Mouse (Mus musculus): ENCODE measurements around the gene Gm6034. TPM values are rescaled to one million over a fixed set of nuclear protein-coding genes. Genes with fewer than 3 reads are reported as not detected.
"Not testable (repeated sequence)": the region's sequence is repeated elsewhere in the genome, so short reads cannot be mapped to it uniquely, and the experiment has no call there.

Gene Gm6034
- not detected in 2 replicates for polyA plus RNA-seq (2011; ENCODE audit: insufficient read depth, insufficient read length, low replicate concordance, missing spikeins)

GRCm38 (mm10) chr17:36042610-36043169 is at the start of gene Gm6034, which contains the start of gene H2-T22:
Gm6034 (plus strand) TSS chr17:36042961.
H2-T22 (minus strand) TSS chr17:36042747.
- H3K4me3 ChIP-seq (replicated peaks; ENCODE audit: control insufficient read depth, low read depth, low read length): peak within 1 kb of the TSS; percentile 92
- under 1% methylated on average over 12 of the region's 12 CpGs for WGBS
- peak; percentile 25; the same call in 1 of the 2 replicates for TF ChIP-seq POLR2A (IDR thresholded peaks at IDR 0.05; ENCODE audit: borderline replicate concordance, control insufficient read depth, low read depth, low read length)
- H3K4me1 ChIP-seq (ENCODE audit: control insufficient read depth, insufficient read depth, low read length): not testable (repeated sequence)
- H3K27ac ChIP-seq (ENCODE audit: control insufficient read depth, insufficient read depth, low read depth, low read length, poor library complexity): peak within 1 kb of the TSS; percentile 58

DNA sequence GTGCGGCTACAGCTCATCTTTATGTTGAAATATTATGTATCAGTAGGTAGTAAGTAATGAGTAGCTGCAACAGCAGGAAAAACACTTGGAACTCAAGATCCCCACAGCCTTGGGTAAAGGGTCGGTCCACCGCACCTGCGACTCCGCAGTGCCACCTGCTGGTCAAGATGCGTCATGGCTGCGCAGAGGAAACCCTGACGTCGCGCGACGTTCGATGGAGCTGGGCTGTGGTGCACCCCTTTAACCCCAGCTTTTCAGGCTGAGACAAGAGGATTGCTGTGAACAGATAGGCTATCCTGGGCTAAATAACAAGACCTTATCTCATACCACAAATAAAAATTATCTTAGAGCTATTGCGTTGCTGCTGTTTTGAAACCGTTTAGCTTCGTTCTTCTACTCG is 49.1 kb upstream of the Gm6034 start:
- WGBS: under 1% methylated on average over 17 of the region's 17 CpGs
- Histone ChIP-seq H3K27ac (ENCODE audit: control insufficient read depth, insufficient read depth, low read depth, low read length, poor library complexity) (no peak overlapping the region), H3K4me1 (ENCODE audit: control insufficient read depth, insufficient read depth, low read length) (peaks cover 3% of the 10 kb centered on the region; the same call in 1 of the 2 replicates), H3K4me3 (replicated peaks; ENCODE audit: control insufficient read depth, low read depth, low read length) (peak overlapping the region; percentile 54)
- peak; percentile 99 for TF ChIP-seq CTCF (IDR thresholded peaks at IDR 0.05; ENCODE audit: control insufficient read depth, insufficient read depth, low read length)
- TF ChIP-seq POLR2A (IDR thresholded peaks at IDR 0.05; ENCODE audit: borderline replicate concordance, control insufficient read depth, low read depth, low read length): no peak

DNA sequence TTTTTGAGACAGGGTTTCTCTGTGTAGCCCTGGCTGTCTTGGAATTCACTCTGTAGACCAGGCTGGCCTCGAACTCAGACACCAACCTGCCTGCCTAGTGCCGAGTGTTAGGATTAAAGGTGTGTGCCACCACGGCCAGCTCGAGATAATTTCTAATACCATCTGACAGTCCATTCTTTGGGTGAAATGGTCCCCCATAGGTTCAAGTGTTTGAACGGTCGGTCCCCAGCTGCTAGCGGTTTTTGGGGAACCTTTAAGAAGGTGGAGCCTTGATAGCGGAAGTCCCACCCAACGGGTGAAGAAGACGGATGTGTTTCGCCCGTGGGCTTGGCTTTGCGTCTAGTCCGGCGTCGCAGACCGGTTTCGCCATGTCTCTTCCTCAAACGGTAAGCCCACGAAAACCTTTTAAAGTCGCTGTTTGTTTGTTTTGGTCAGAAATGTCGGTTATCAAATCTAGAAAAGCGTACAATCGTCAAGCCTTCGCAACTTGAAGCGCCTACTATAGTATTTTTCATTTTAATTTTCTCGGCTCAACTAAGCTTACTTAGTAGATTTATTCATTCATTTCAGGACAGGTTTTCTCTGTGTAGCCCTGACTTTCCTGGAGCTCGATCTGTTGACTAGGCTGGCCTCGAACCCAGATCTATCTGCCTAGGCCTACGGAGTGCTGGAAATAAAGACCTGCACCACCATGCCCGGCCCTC is 48.4 kb upstream of the Gm6034 start:
- peak overlapping the region; percentile 82 for H3K4me3 ChIP-seq (replicated peaks; ENCODE audit: control insufficient read depth, low read depth, low read length)
- TF ChIP-seq CTCF (IDR thresholded peaks at IDR 0.05; ENCODE audit: control insufficient read depth, insufficient read depth, low read length) (no peak), POLR2A (IDR thresholded peaks at IDR 0.05; ENCODE audit: borderline replicate concordance, control insufficient read depth, low read depth, low read length) (peak; percentile 86)
- peaks cover 3% of the 10 kb centered on the region; the same call in 1 of the 2 replicates for H3K4me1 ChIP-seq (ENCODE audit: control insufficient read depth, insufficient read depth, low read length)
- 2% methylated on average over 31 of the region's 31 CpGs for WGBS
- peak overlapping the region; percentile 45 for H3K27ac ChIP-seq (ENCODE audit: control insufficient read depth, insufficient read depth, low read depth, low read length, poor library complexity)

DNA sequence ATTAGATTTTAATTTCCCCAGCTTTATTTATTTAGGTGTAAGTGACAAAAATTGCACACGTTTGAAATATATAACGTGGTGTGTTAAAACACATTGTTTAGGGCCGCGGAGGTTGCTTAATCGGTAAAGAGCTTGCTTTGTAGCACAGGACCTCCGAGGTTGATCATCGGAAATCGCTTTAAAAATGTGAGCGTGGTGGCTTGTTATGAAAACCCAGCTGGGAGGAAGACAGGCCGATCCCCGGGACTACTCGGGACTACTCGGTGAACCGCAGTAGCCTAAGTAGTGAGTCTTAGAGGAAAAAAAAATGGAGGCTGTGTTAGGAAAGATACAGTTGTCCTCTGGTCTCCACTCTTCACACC is 47.9 kb upstream of the Gm6034 start:
- no peak for TF ChIP-seq CTCF (IDR thresholded peaks at IDR 0.05; ENCODE audit: control insufficient read depth, insufficient read depth, low read length)
- TF ChIP-seq POLR2A (IDR thresholded peaks at IDR 0.05; ENCODE audit: borderline replicate concordance, control insufficient read depth, low read depth, low read length): no peak
- WGBS: 4% methylated on average over 14 of the region's 14 CpGs
- Histone ChIP-seq H3K4me3 (replicated peaks; ENCODE audit: control insufficient read depth, low read depth, low read length) (peak overlapping the region; percentile 82), H3K27ac (ENCODE audit: control insufficient read depth, insufficient read depth, low read depth, low read length, poor library complexity) (peak overlapping the region; percentile 45; the same call in 1 of the 2 replicates), H3K4me1 (ENCODE audit: control insufficient read depth, insufficient read depth, low read length) (peaks cover 3% of the 10 kb centered on the region; the same call in 1 of the 2 replicates)

DNA sequence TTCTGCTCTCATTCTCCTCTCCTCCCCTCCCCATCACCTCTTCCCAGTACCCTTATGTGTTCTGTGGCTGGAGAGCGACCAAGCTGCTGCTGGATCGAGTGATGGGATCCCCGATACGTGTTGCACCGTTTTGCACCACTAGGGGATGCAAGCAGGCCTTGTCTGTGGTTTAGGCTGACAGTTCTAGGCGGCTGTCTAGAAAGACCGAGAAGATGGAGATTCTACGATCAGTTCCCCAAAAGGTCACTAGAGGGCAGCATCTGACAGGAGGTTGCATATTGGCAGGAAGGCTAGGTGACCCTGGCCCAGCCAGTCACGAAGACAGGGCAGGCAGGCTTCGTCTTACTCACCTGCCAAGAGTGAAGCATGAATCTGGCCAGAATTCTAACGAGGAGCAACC is 45.8 kb upstream of the Gm6034 start:
- peak; percentile 97 for TF ChIP-seq CTCF (IDR thresholded peaks at IDR 0.05; ENCODE audit: control insufficient read depth, insufficient read depth, low read length)
- no peak for TF ChIP-seq POLR2A (IDR thresholded peaks at IDR 0.05; ENCODE audit: borderline replicate concordance, control insufficient read depth, low read depth, low read length)
- Histone ChIP-seq H3K4me1 (ENCODE audit: control insufficient read depth, insufficient read depth, low read length) (peaks cover 4% of the 10 kb centered on the region; the same call in 1 of the 2 replicates), H3K27ac (ENCODE audit: control insufficient read depth, insufficient read depth, low read depth, low read length, poor library complexity) (no peak overlapping the region), H3K4me3 (replicated peaks; ENCODE audit: control insufficient read depth, low read depth, low read length) (peak overlapping the region; percentile 6)
- under 1% methylated on average over 11 of the region's 11 CpGs for WGBS

GRCm38 (mm10) chr17:35997713-35998510 is 44.8 kb upstream of the Gm6034 start:
- WGBS: 15% methylated on average over 12 of the region's 12 CpGs
- H3K4me3 ChIP-seq (replicated peaks; ENCODE audit: control insufficient read depth, low read depth, low read length): peak overlapping the region; percentile 79
- TF ChIP-seq POLR2A (IDR thresholded peaks at IDR 0.05; ENCODE audit: borderline replicate concordance, control insufficient read depth, low read depth, low read length) (no peak), CTCF (IDR thresholded peaks at IDR 0.05; ENCODE audit: control insufficient read depth, insufficient read depth, low read length) (no peak)
- H3K27ac ChIP-seq (ENCODE audit: control insufficient read depth, insufficient read depth, low read depth, low read length, poor library complexity): peak overlapping the region; percentile 89
- H3K4me1 ChIP-seq (ENCODE audit: control insufficient read depth, insufficient read depth, low read length): peaks cover 6% of the 10 kb centered on the region

- H3K27ac ChIP-seq (ENCODE audit: control insufficient read depth, insufficient read depth, low read depth, low read length, poor library complexity): peak overlapping the region; percentile 71
- peaks cover 7% of the 10 kb centered on the region for H3K4me1 ChIP-seq (ENCODE audit: control insufficient read depth, insufficient read depth, low read length)
- 11% methylated on average over 6 of the region's 6 CpGs for WGBS
- H3K4me3 ChIP-seq (replicated peaks; ENCODE audit: control insufficient read depth, low read depth, low read length): peak overlapping the region; percentile 79
- TF ChIP-seq POLR2A (IDR thresholded peaks at IDR 0.05; ENCODE audit: borderline replicate concordance, control insufficient read depth, low read depth, low read length): no peak
- no peak for TF ChIP-seq CTCF (IDR thresholded peaks at IDR 0.05; ENCODE audit: control insufficient read depth, insufficient read depth, low read length)
Measured at GRCm38 (mm10) chr17:35998545-35999305, 44.0 kb upstream of the Gm6034 start.
